Mouse (Mus musculus): ENCODE data around the gene Apol7a. TPM values are rescaled to one million over a fixed set of nuclear protein-coding genes. Genes with fewer than 3 reads are reported as not detected.

Apol7a gene
- polyA plus RNA-seq, 1 experiment from 2014 or later, result not detected

GRCm38 (mm10) chr15:77354848-77355551 lies 43.9 kb downstream of the Apol7a start:
- H3K4me1 ChIP-seq, result peaks cover 65% of the 10 kb centered on the region
- DNase-seq (ENCODE audit: extremely low spot score, low spot score), result no peak
- 77% methylated on average over 6 of the region's 6 CpGs for WGBS
- no peaks in the 10 kb centered on the region for H3K9me3 ChIP-seq
- peak overlapping the region; percentile 69 for H3K27ac ChIP-seq
- H3K4me3 ChIP-seq, result no peak overlapping the region
- H3K27me3 ChIP-seq (ENCODE audit: poor library complexity, severe bottlenecking), result peaks cover 33% of the 10 kb centered on the region
- H3K36me3 ChIP-seq (replicated peaks), result no peaks in the 10 kb centered on the region

GRCm38 (mm10) chr15:77354496-77354847 lies 44.4 kb downstream of the Apol7a start:
- no peak for DNase-seq (ENCODE audit: extremely low spot score, low spot score)
- Histone ChIP-seq H3K4me1 (peaks cover 61% of the 10 kb centered on the region), H3K36me3 (replicated peaks) (no peaks in the 10 kb centered on the region), H3K27me3 (ENCODE audit: poor library complexity, severe bottlenecking) (peaks cover 29% of the 10 kb centered on the region), H3K4me3 (no peak overlapping the region), H3K27ac (peak overlapping the region; percentile 69), H3K9me3 (no peaks in the 10 kb centered on the region)
- 69% methylated on average over 4 of the region's 4 CpGs for WGBS

- Histone ChIP-seq H3K36me3 (replicated peaks) (no peaks in the 10 kb centered on the region), H3K9me3 (no peaks in the 10 kb centered on the region), H3K4me1 (peaks cover 54% of the 10 kb centered on the region), H3K27ac (peak overlapping the region; percentile 69), H3K27me3 (ENCODE audit: poor library complexity, severe bottlenecking) (peaks cover 25% of the 10 kb centered on the region), H3K4me3 (no peak overlapping the region)
- 66% methylated on average over 4 of the region's 4 CpGs for WGBS
- DNase-seq (ENCODE audit: extremely low spot score, low spot score), result no peak
These were observed 45.1 kb downstream of the Apol7a start for GRCm38 (mm10) chr15:77353764-77354163.

- WGBS, result 65% methylated on average over 7 of the region's 7 CpGs
- Histone ChIP-seq H3K27ac (peak overlapping the region; percentile 65; the same call in 1 of the 2 replicates), H3K4me3 (no peak overlapping the region), H3K27me3 (ENCODE audit: poor library complexity, severe bottlenecking) (peaks cover 23% of the 10 kb centered on the region), H3K9me3 (no peaks in the 10 kb centered on the region), H3K4me1 (peaks cover 46% of the 10 kb centered on the region), H3K36me3 (replicated peaks) (no peaks in the 10 kb centered on the region)
- no peak for DNase-seq (ENCODE audit: extremely low spot score, low spot score)
These were observed 46.0 kb downstream of the Apol7a start for GRCm38 (mm10) chr15:77352863-77353262.

GRCm38 (mm10) chr15:77350117-77350516 lies 48.8 kb downstream of the Apol7a start:
- Histone ChIP-seq H3K27me3 (ENCODE audit: poor library complexity, severe bottlenecking) (no peaks in the 10 kb centered on the region), H3K4me3 (no peak overlapping the region), H3K4me1 (peaks cover 28% of the 10 kb centered on the region), H3K9me3 (no peaks in the 10 kb centered on the region), H3K36me3 (replicated peaks) (no peaks in the 10 kb centered on the region), H3K27ac (no peak overlapping the region)
- WGBS, result 94% methylated on average over 7 of the region's 7 CpGs
- DNase-seq (ENCODE audit: extremely low spot score, low spot score), result no peak

GRCm38 (mm10) chr15:77348146-77348545 lies 50.8 kb downstream of the Apol7a start:
- no peaks in the 10 kb centered on the region for H3K9me3 ChIP-seq
- H3K27ac ChIP-seq, result no peak overlapping the region
- 0 out of 2 replicates have a peak, but pooled peaks cover 10% of the 10 kb centered on the region for H3K27me3 ChIP-seq (ENCODE audit: poor library complexity, severe bottlenecking)
- H3K4me3 ChIP-seq, result no peak overlapping the region
- no peak for DNase-seq (ENCODE audit: extremely low spot score, low spot score)
- H3K4me1 ChIP-seq, result peaks cover 28% of the 10 kb centered on the region
- WGBS, result 83% methylated on average over 7 of the region's 7 CpGs
- H3K36me3 ChIP-seq (replicated peaks), result no peaks in the 10 kb centered on the region

- WGBS, result 51% methylated on average over 17 of the region's 17 CpGs
- Histone ChIP-seq H3K4me3 (peak overlapping the region; percentile 42; the same call in 1 of the 2 replicates), H3K36me3 (replicated peaks) (no peaks in the 10 kb centered on the region), H3K27me3 (ENCODE audit: poor library complexity, severe bottlenecking) (peaks cover 22% of the 10 kb centered on the region), H3K4me1 (peaks cover 33% of the 10 kb centered on the region), H3K9me3 (no peaks in the 10 kb centered on the region), H3K27ac (peak overlapping the region; percentile 85)
- no peak for DNase-seq (ENCODE audit: extremely low spot score, low spot score)
These were observed 54.5 kb downstream of the Apol7a start for GRCm38 (mm10) chr15:77344127-77345125.

- peak; percentile 83 for DNase-seq (ENCODE audit: extremely low spot score, low spot score)
- Histone ChIP-seq H3K36me3 (replicated peaks) (no peaks in the 10 kb centered on the region), H3K9me3 (no peaks in the 10 kb centered on the region), H3K4me1 (peaks cover 34% of the 10 kb centered on the region), H3K27me3 (ENCODE audit: poor library complexity, severe bottlenecking) (peaks cover 22% of the 10 kb centered on the region), H3K4me3 (peak overlapping the region; percentile 42), H3K27ac (peak overlapping the region; percentile 85)
- 15% methylated on average over 13 of the region's 13 CpGs for WGBS
These were observed 55.3 kb downstream of the Apol7a start for GRCm38 (mm10) chr15:77343527-77344091.

GRCm38 (mm10) chr15:77342962-77343526 lies 55.9 kb downstream of the Apol7a start:
- no peak for DNase-seq (ENCODE audit: extremely low spot score, low spot score)
- H3K27ac ChIP-seq, result peak overlapping the region; percentile 85
- 31% methylated on average over 18 of the region's 18 CpGs for WGBS
- peak overlapping the region; percentile 42 for H3K4me3 ChIP-seq
- H3K36me3 ChIP-seq (replicated peaks), result no peaks in the 10 kb centered on the region
- H3K9me3 ChIP-seq, result no peaks in the 10 kb centered on the region
- H3K4me1 ChIP-seq, result peaks cover 40% of the 10 kb centered on the region
- peaks cover 22% of the 10 kb centered on the region for H3K27me3 ChIP-seq (ENCODE audit: poor library complexity, severe bottlenecking)

- Histone ChIP-seq H3K27ac (peak overlapping the region; percentile 63; the same call in 1 of the 2 replicates), H3K4me3 (no peak overlapping the region), H3K27me3 (ENCODE audit: poor library complexity, severe bottlenecking) (peaks cover 22% of the 10 kb centered on the region), H3K4me1 (peaks cover 46% of the 10 kb centered on the region), H3K36me3 (replicated peaks) (no peaks in the 10 kb centered on the region), H3K9me3 (no peaks in the 10 kb centered on the region)
- DNase-seq (ENCODE audit: extremely low spot score, low spot score), result no peak
- WGBS, result 93% methylated on average over 6 of the region's 6 CpGs
These were observed 56.9 kb downstream of the Apol7a start for GRCm38 (mm10) chr15:77342005-77342404.

GRCm38 (mm10) chr15:77340581-77340980 lies 58.3 kb downstream of the Apol7a start:
- Histone ChIP-seq H3K27ac (no peak overlapping the region), H3K9me3 (no peaks in the 10 kb centered on the region), H3K27me3 (ENCODE audit: poor library complexity, severe bottlenecking) (peaks cover 22% of the 10 kb centered on the region), H3K4me1 (peaks cover 60% of the 10 kb centered on the region), H3K36me3 (replicated peaks) (no peaks in the 10 kb centered on the region), H3K4me3 (no peak overlapping the region)
- no peak for DNase-seq (ENCODE audit: extremely low spot score, low spot score)

GRCm38 (mm10) chr15:77338924-77339429 lies 59.9 kb downstream of the Apol7a start:
- H3K36me3 ChIP-seq (replicated peaks), result no peaks in the 10 kb centered on the region
- H3K4me3 ChIP-seq, result no peak overlapping the region
- peaks cover 18% of the 10 kb centered on the region for H3K27me3 ChIP-seq (ENCODE audit: poor library complexity, severe bottlenecking)
- H3K27ac ChIP-seq, result no peak overlapping the region
- 60% methylated on average over 8 of the region's 8 CpGs for WGBS
- H3K4me1 ChIP-seq, result peaks cover 48% of the 10 kb centered on the region
- no peaks in the 10 kb centered on the region for H3K9me3 ChIP-seq
- no peak for DNase-seq (ENCODE audit: extremely low spot score, low spot score)
